Comparison of ENCODE assay signal across 21 mouse cellular contexts in genomic region chr15:84600977-84601595, GRCm38 (mm10). TPM values are rescaled to one million over a fixed set of nuclear protein-coding genes. Genes with fewer than 3 reads are reported as not detected.
DNase-seq lines count a peak whose midpoint lies in the region; ATAC-seq and TF ChIP-seq lines count a peak whose summit lies in the region.
"Had no signal": no experiment of that assay in that cellular context is flagged by ENCODE, and none has a peak within 500 bp of the region (broad histone marks: within the 10 kb centered on the region; RNA-seq: fewer than 3 reads in every experiment).

No protein-coding gene starts in this region.

- ATAC-seq in megakaryocyte, adult 5-6 weeks (ENCODE audit: poor library complexity, severe bottlenecking), result no peak
- ATAC-seq: inflammation-experienced regulatory T-cells, adult 6 months; midbrain, embryonic 13.5 days had no signal

- TF ChIP-seq CTCF in layer of hippocampus, adult 2 months (conservative IDR thresholded peaks at IDR 0.05), result peak; percentile 51

- no peak overlapping the region for H3K4me3 ChIP-seq in layer of hippocampus, adult 2 months
- H3K4me3 ChIP-seq: erythroblast, embryonic 14.5 days; liver, embryonic 13.5 days; midbrain, embryonic 13.5 days; neural tube, embryonic 12.5 days had no signal

- H3K27ac ChIP-seq in layer of hippocampus, adult 2 months, result no peak overlapping the region
- H3K27ac ChIP-seq: liver, embryonic 13.5 days; midbrain, embryonic 13.5 days; neural tube, embryonic 12.5 days had no signal

- DNase-seq in adrenal gland, adult 8-10 months, result peak; percentile 48
- DNase-seq in adrenal gland, postnatal 25 days, result no peak
- no peak for DNase-seq in layer of hippocampus, adult 2 months (ENCODE audit: low spot score in 2 of 2)
- DNase-seq in layer of hippocampus, postnatal 14 days (ENCODE audit: low spot score in 2 of 2), result no peak
- peak; percentile 11 for DNase-seq in ovary, adult 18-20 months (ENCODE audit: low spot score)
- DNase-seq in ovary, postnatal 36 days (ENCODE audit: low spot score), result no peak
- no peak for DNase-seq in thymus, postnatal 14 days
- DNase-seq: cerebellum, adult 9-11 months; embryo, embryonic 11 days; gastrocnemius, postnatal 14 days; heart, postnatal 36 days; kidney, postnatal 14 days; layer of hippocampus, adult 9-11 months; left cerebral cortex, postnatal 4 days; liver, embryonic 13.5 days; lung, postnatal 4 days had no signal

RNA-seq across cellular contexts. Expression of gene Rtl6, which starts 43.5 kb away (rescaled TPM):
- 1 to 10 TPM; 8.0 to 9.9 (median 8.6) TPM for total RNA-seq in adrenal gland, adult 8-10 months (2022)
- total RNA-seq in adrenal gland, postnatal 25 days (2021), result 6.6 and 9.3 TPM in 2 replicates
- total RNA-seq in layer of hippocampus, adult 2 months (2021), result 10 to 100 TPM; 55.2 to 56.7 TPM
- 10 to 100 TPM; 61.3 to 62.0 TPM for total RNA-seq in layer of hippocampus, postnatal 14 days (2021)
- 1.7 and 1.8 TPM in 2 replicates for total RNA-seq in megakaryocyte, adult 5-6 weeks (2015)
- total RNA-seq in megakaryocyte, adult 5-6 weeks (2017), result 2.1 and 2.2 TPM in 2 replicates

Comparison
In these comparisons a context has a peak if more than half of its experiments do, and no peak if none do; other contexts are left out.
1. DNase-seq: peak in adrenal gland, adult 8-10 months (single experiment) and ovary, adult 18-20 months (single experiment); none in adrenal gland, postnatal 25 days (single experiment), layer of hippocampus, adult 2 months (0 of 2), layer of hippocampus, postnatal 14 days (0 of 2), ovary, postnatal 36 days (single experiment) and thymus, postnatal 14 days (single experiment).